Mouse (Mus musculus): ENCODE measurements around the gene Has3.

The Has3 gene

DNA sequence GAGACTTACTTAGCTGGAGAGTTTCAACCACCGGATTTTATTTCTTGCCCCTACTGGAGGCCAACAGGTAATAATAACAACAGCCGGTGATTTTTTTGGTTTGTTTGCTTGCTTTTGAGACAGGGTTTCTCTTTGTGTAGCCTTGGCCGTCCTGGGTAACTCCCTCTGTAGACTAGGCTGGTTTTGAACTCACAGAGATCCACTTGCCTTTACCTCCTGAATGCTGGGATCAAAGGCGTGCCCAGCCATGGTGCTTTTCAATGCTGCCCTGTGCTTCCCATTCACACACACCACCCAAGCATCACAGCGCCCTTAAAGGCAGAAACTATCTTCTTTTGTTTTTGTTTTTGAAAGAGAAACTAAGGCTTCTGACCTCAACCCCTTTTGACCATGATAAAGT lies 59.9 kb downstream of the Has3 start:
- no peak for DNase-seq (ENCODE audit: low read depth, low spot score)

DNA sequence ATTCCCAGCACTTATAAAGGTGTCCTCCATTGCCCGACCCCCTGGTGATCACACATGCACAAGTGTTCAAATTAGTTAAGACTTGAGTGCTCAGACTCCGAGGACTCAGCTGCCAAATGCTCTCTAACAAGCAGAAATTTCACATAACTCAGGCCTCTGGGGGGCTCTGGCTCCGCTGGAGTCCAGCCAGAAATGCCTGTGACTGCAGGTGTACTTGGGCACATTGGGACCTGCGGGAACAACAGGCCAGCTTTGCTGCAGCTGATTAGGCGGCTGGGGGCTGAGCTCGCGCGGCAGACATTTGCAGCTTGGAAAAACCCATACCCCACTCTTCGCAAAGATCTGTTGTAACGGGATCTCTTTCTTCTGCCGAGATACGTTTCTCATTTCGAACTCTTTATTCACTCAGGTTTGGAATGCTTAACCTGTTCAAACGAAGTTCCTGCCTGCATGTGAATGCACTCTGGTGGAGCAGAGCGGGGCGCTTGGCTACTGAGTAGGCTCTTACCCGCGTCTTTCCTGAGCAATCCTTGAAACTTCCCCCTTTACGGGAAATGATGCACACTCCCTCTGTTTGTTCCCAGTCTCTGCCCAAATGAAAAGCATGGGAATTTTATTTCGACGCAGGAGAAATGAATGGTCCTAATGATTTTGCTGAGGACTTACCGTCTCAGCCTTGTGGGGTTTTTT lies 62.5 kb downstream of the Has3 start:
- DNase-seq (ENCODE audit: low read depth, low spot score) = no peak

DNA sequence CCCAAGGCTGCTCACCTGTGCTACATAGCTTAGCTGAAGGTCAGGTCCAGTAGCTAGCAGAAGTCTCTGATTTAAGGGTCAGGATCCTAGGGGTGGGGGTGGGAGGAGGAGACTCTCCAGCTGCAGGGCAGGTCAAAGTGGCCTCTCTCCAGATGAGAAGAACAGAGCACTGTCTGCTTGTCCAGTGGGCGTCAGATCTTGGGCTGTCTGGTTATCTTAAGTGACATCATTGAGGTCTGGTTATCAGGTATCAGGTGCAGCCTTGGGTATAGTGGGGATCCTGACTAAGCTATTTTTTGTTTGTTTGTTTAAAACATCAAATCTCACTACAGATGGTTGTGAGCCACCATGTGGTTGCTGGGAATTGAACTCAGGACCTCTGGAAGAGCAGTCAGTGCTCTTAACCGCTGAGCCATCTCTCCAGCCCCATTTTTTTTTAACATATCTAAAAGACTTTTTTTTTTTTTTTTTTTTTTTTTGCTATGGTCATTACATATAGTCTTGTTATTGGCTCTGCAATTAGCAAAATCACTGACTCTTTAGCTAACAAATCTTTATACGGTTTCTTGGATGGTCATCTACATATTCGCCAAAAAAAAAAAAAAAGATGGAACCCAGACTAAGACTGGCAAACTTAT lies 63.6 kb downstream of the Has3 start:
- DNase-seq (ENCODE audit: low read depth, low spot score) = no peak
